8 mouse cellular contexts compared by ENCODE assay signal in the genomic region with DNA sequence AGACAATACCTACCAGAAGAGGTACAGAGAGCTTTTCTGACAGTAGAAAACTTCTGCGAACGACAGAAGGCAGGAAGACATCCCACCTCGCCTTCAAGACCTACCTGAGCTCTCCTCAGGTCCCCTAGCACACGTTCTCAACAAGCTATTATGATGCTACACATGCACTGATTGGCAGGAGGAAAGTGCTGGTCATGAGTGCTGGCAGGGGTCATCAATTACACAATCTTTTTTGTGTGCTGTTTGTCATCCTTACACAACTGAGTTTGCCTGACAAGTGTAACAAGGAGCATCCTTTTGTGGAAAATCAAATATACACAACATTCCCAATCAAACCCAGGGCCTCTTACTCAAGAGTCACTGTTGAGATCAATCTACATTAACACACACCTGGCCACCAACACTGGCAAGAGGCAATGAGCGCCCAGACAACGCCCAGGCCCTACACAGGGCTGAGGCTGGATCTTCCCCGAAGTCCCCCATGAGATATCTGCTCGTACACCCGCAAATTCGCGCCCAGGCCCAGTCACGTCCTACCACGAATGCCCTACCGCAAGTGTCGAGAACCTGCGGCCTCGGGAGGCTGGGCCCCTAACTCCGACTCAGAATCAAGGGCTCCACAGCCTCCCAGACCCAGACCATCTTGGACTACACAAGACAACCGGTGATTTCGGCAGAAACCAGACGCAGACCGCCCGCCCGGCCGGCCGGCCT. TPM values are rescaled to one million over a fixed set of nuclear protein-coding genes. Genes with fewer than 3 reads are reported as not detected.
DNase-seq lines count a peak whose midpoint lies in the region; ATAC-seq and TF ChIP-seq lines count a peak whose summit lies in the region.

No protein-coding gene starts in this region.

- intact Hi-C loops in heart, postnatal 36 days (cut with DNase I), result loop anchor here (10.0 kb wide), 1 partner anchor 426 kb away; a partner anchor contains a TSS
- intact Hi-C loops in left cerebral cortex, postnatal 14 days (cut with DNase I), result no loop called here

- 3% methylated on average over 26 of the region's 26 CpGs for WGBS in heart, embryonic 14.5 days
- WGBS in forebrain, postnatal 0 days, result 6% methylated on average over 26 of the region's 26 CpGs
- WGBS in liver, embryonic 13.5 days (ENCODE audit: insufficient replicate concordance), result 3% methylated on average over 26 of the region's 26 CpGs
- 1% methylated on average over 26 of the region's 26 CpGs for WGBS in small intestine, adult 2 months

- H3K27me3 ChIP-seq in heart, embryonic 14.5 days (ENCODE audit: control insufficient read depth, insufficient read depth, low read length), result no peaks in the 10 kb centered on the region
- H3K27me3 ChIP-seq in forebrain, postnatal 0 days (ENCODE audit: insufficient read depth, low read length), result no peaks in the 10 kb centered on the region
- H3K27me3 ChIP-seq in liver, embryonic 13.5 days, result no peaks in the 10 kb centered on the region
- H3K27me3 ChIP-seq in small intestine, adult 2 months (ENCODE audit: control insufficient read depth, insufficient read depth, low read length), result no peaks in the 10 kb centered on the region

- no peak for TF ChIP-seq POLR2A in small intestine, adult 2 months (IDR thresholded peaks at IDR 0.05; ENCODE audit: low read depth, low read length)

- no peaks in the 10 kb centered on the region for H3K9me3 ChIP-seq in heart, embryonic 14.5 days (ENCODE audit: control insufficient read depth, low read length)
- H3K9me3 ChIP-seq in forebrain, postnatal 0 days (ENCODE audit: low read length), result no peaks in the 10 kb centered on the region
- no peaks in the 10 kb centered on the region for H3K9me3 ChIP-seq in liver, embryonic 13.5 days (replicated peaks)

- peak overlapping the region; percentile 95 for H3K9ac ChIP-seq in heart, embryonic 14.5 days (ENCODE audit: low read length)
- H3K9ac ChIP-seq in forebrain, postnatal 0 days, result peak overlapping the region; percentile 98
- H3K9ac ChIP-seq in liver, embryonic 13.5 days, result peak overlapping the region; percentile 97

- ATAC-seq in heart, embryonic 14.5 days (ENCODE audit: insufficient number of reproducible peaks, insufficient read depth, low FRiP score, low read depth), result no peak
- peak; percentile 15 for ATAC-seq in forebrain, postnatal 0 days
- ATAC-seq in liver, embryonic 13.5 days (ENCODE audit: low read depth), result peak; percentile 49

- H3K27ac ChIP-seq in heart, embryonic 14.5 days (replicated peaks in 1 of 2; ENCODE audit: control insufficient read depth in 1 of 2, insufficient read depth in 1 of 2, low read depth in 2 of 2, low read length in 2 of 2), result peak overlapping the region; percentile 96 to 97
- peak overlapping the region; percentile 99 for H3K27ac ChIP-seq in forebrain, postnatal 0 days (ENCODE audit: low read depth, low read length)
- peak overlapping the region; percentile 93 for H3K27ac ChIP-seq in liver, embryonic 13.5 days
- peak overlapping the region; percentile 95 for H3K27ac ChIP-seq in small intestine, adult 2 months (ENCODE audit: insufficient read depth, low read depth, low read length)

- 0 out of 2 replicates have a peak, but pooled peaks cover 3% of the 10 kb centered on the region for H3K36me3 ChIP-seq in heart, embryonic 14.5 days (ENCODE audit: control insufficient read depth, insufficient read depth, low read length)
- H3K36me3 ChIP-seq in forebrain, postnatal 0 days (ENCODE audit: insufficient read depth), result no peaks in the 10 kb centered on the region
- H3K36me3 ChIP-seq in liver, embryonic 13.5 days, result peaks cover 15% of the 10 kb centered on the region
- no peaks in the 10 kb centered on the region for H3K36me3 ChIP-seq in small intestine, adult 2 months (ENCODE audit: control insufficient read depth, insufficient read depth, low read length)

- TF ChIP-seq CTCF in forebrain, postnatal 0 days (IDR thresholded peaks at IDR 0.05; ENCODE audit: low read depth), result no peak
- no peak for TF ChIP-seq CTCF in small intestine, adult 2 months (IDR thresholded peaks at IDR 0.05; ENCODE audit: extremely low read depth, insufficient read length, insufficient replicate concordance, low read depth, low read length)

- H3K4me3 ChIP-seq in heart, embryonic 14.5 days (ENCODE audit: control insufficient read depth in 1 of 2, insufficient read depth in 1 of 2, low read depth in 1 of 2, low read length in 2 of 2), result peak overlapping the region; percentile 69 to 92
- H3K4me3 ChIP-seq in forebrain, postnatal 0 days (ENCODE audit: low read depth, low read length), result peak overlapping the region; percentile 72
- peak overlapping the region; percentile 86 for H3K4me3 ChIP-seq in liver, embryonic 13.5 days (replicated peaks)
- H3K4me3 ChIP-seq in small intestine, adult 2 months (ENCODE audit: low read depth, low read length), result peak overlapping the region; percentile 97

- peaks cover 8 to 48% of the 10 kb centered on the region in 2 experiments for H3K4me1 ChIP-seq in heart, embryonic 14.5 days (ENCODE audit: control insufficient read depth in 2 of 2, insufficient read depth in 2 of 2, low read length in 2 of 2)
- H3K4me1 ChIP-seq in forebrain, postnatal 0 days (ENCODE audit: insufficient read depth), result peaks cover 22% of the 10 kb centered on the region
- peaks cover 91% of the 10 kb centered on the region for H3K4me1 ChIP-seq in liver, embryonic 13.5 days (replicated peaks)
- peaks cover 26% of the 10 kb centered on the region for H3K4me1 ChIP-seq in small intestine, adult 2 months (ENCODE audit: control insufficient read depth, insufficient read depth, insufficient read length, low read length)

- DNase-seq in heart, postnatal 36 days, result no peak
- DNase-seq in Muller cell, postnatal 12 days (ENCODE audit: inconsistent ontology term), result peak; percentile 45
- no peak for DNase-seq in forebrain, postnatal 0 days
- peak; percentile 42 for DNase-seq in liver, embryonic 13.5 days
- DNase-seq in spleen, postnatal 14 days (ENCODE audit: low spot score in 2 of 2), result no peak
- no peak for DNase-seq in left cerebral cortex, postnatal 14 days (ENCODE audit: low spot score in 2 of 2)

- H3K4me2 ChIP-seq in heart, embryonic 14.5 days (ENCODE audit: low read length), result peak overlapping the region; percentile 84
- H3K4me2 ChIP-seq in forebrain, postnatal 0 days (ENCODE audit: low read depth), result peak overlapping the region; percentile 84
- H3K4me2 ChIP-seq in liver, embryonic 13.5 days, result peak overlapping the region; percentile 90

RNA-seq across cellular contexts. Expression of a gene that starts 8.6 kb away (rescaled TPM):
- 16.4 and 18.9 TPM in 2 replicates for polyA plus RNA-seq in heart, embryonic 14.5 days (2014; fragmentation: Nextera tagmentation; extraction: Ambion mirVana)
- 10 to 100 TPM; 24.4 to 29.0 TPM for total RNA-seq in heart, postnatal 36 days (2021)
- total RNA-seq in forebrain, postnatal 0 days (2014; rRNA removed), result 41.2 and 50.2 TPM in 2 replicates
- 12.2 and 17.6 TPM in 2 replicates for polyA plus RNA-seq in forebrain, postnatal 0 days (2015; fragmentation: Nextera tagmentation; extraction: Ambion mirVana)
- 10.1 and 12.7 TPM in 2 replicates for polyA plus RNA-seq in liver, embryonic 13.5 days (2015; fragmentation: Nextera tagmentation; extraction: Ambion mirVana)
- 4.5 and 7.3 TPM in 2 replicates for polyA plus RNA-seq in small intestine, adult 2 months (2012; rRNA removed)
- 10 to 100 TPM; 56.6 to 57.7 TPM for total RNA-seq in left cerebral cortex, postnatal 14 days (2021)

RNA-seq across cellular contexts. Expression of a gene that starts 8.7 kb away (rescaled TPM):
- 49.0 and 50.5 TPM in 2 replicates for polyA plus RNA-seq in heart, embryonic 14.5 days (2014; fragmentation: Nextera tagmentation; extraction: Ambion mirVana)
- total RNA-seq in heart, postnatal 36 days (2021), result 10 to 100 TPM; 59.4 to 60.5 TPM
- total RNA-seq in forebrain, postnatal 0 days (2014; rRNA removed), result 49.8 and 69.9 TPM in 2 replicates
- 43.6 and 50.6 TPM in 2 replicates for polyA plus RNA-seq in forebrain, postnatal 0 days (2015; fragmentation: Nextera tagmentation; extraction: Ambion mirVana)
- 116 and 126 TPM in 2 replicates for polyA plus RNA-seq in liver, embryonic 13.5 days (2015; fragmentation: Nextera tagmentation; extraction: Ambion mirVana)
- 9.2 and 20.3 TPM in 2 replicates for polyA plus RNA-seq in small intestine, adult 2 months (2012; rRNA removed)
- 10 to 100 TPM; 61.8 to 63.6 TPM for total RNA-seq in left cerebral cortex, postnatal 14 days (2021)

RNA-seq across cellular contexts. Expression of a gene that starts 23.9 kb away (rescaled TPM):
- 0.43 and 0.55 TPM in 2 replicates for polyA plus RNA-seq in heart, embryonic 14.5 days (2014; fragmentation: Nextera tagmentation; extraction: Ambion mirVana)
- total RNA-seq in heart, postnatal 36 days (2021), result under 1 TPM in 1 of 2 experiments, not detected in 1; 0.38 TPM
- 0.10 and 0.38 TPM in 2 replicates for total RNA-seq in forebrain, postnatal 0 days (2014; rRNA removed)
- polyA plus RNA-seq in forebrain, postnatal 0 days (2015; fragmentation: Nextera tagmentation; extraction: Ambion mirVana), result 0.10 and 0.19 TPM in 2 replicates
- polyA plus RNA-seq in liver, embryonic 13.5 days (2015; fragmentation: Nextera tagmentation; extraction: Ambion mirVana), result 4.8 and 5.5 TPM in 2 replicates
- 13.4 and 15.8 TPM in 2 replicates for polyA plus RNA-seq in small intestine, adult 2 months (2012; rRNA removed)
- total RNA-seq in left cerebral cortex, postnatal 14 days (2021), result 1 to 10 TPM in 1 of 2 experiments, under 1 TPM in 1; 0.24 to 1.1 TPM

RNA-seq across cellular contexts. Expression of a gene that starts 58.7 kb away (rescaled TPM):
- not detected in 2 replicates for polyA plus RNA-seq in heart, embryonic 14.5 days (2014; fragmentation: Nextera tagmentation; extraction: Ambion mirVana)
- under 1 TPM in 1 of 2 experiments, not detected in 1; 0.25 TPM for total RNA-seq in heart, postnatal 36 days (2021)
- 5.3 and 5.9 TPM in 2 replicates for total RNA-seq in forebrain, postnatal 0 days (2014; rRNA removed)
- 0.88 and 1.2 TPM in 2 replicates for polyA plus RNA-seq in forebrain, postnatal 0 days (2015; fragmentation: Nextera tagmentation; extraction: Ambion mirVana)
- polyA plus RNA-seq in liver, embryonic 13.5 days (2015; fragmentation: Nextera tagmentation; extraction: Ambion mirVana), result not detected in 2 replicates
- polyA plus RNA-seq in small intestine, adult 2 months (2012; rRNA removed), result not detected in 2 replicates
- total RNA-seq in left cerebral cortex, postnatal 14 days (2021), result 1 to 10 TPM; 2.5 to 3.3 TPM

Comparison
In these comparisons a context has a peak if more than half of its experiments do, and no peak if none do; other contexts are left out.
1. DNase-seq: peak in Muller cell, postnatal 12 days (single experiment) and liver, embryonic 13.5 days (single experiment); none in heart, postnatal 36 days (0 of 2), forebrain, postnatal 0 days (single experiment), spleen, postnatal 14 days (0 of 2) and left cerebral cortex, postnatal 14 days (0 of 2).
2. Peak in every context shown above with its lines, with median percentiles within 50 percentile points of each other: H3K27ac ChIP-seq, H3K4me2 ChIP-seq, H3K4me3 ChIP-seq and H3K9ac ChIP-seq.